Mouse (Mus musculus): ENCODE measurements around the gene Pcolce. TPM values are rescaled to one million over a fixed set of nuclear protein-coding genes. Genes with fewer than 3 reads are reported as not detected.
A peak's percentile ranks its signal among the peaks of the same experiment; 100 is the strongest.

Gene Pcolce
- polyA plus RNA-seq, 2 experiments: 11.6 to 12.2 TPM

- Histone ChIP-seq H3K9me3 (ENCODE audit: control insufficient read depth, low read length) (no peaks in the 10 kb centered on the region), H3K9ac (replicated peaks) (peak overlapping the region; percentile 33; the same call in 1 of the 2 replicates), H3K4me1 (replicated peaks; ENCODE audit: control insufficient read depth in 2 of 2, insufficient read depth in 2 of 2, low read length in 1 of 2) (peaks cover 17 to 30% of the 10 kb centered on the region in 2 experiments), H3K4me2 (ENCODE audit: low read depth) (peak overlapping the region; percentile 97), H3K36me3 (replicated peaks; ENCODE audit: control insufficient read depth, insufficient read depth, low read depth) (no peaks in the 10 kb centered on the region; the same call in 1 of the 2 replicates), H3K27ac (peak overlapping the region; percentile 34), H3K27me3 (ENCODE audit: control insufficient read depth, insufficient read depth, low read length) (no peaks in the 10 kb centered on the region), H3K4me3 (ENCODE audit: insufficient read depth in 1 of 2, low read depth in 2 of 2, low read length in 2 of 2) (peak overlapping the region; percentile 31 to 91; a peak in 3 of 4 replicates)
- ATAC-seq (ENCODE audit: insufficient read depth) (no peak), DNase-seq (ENCODE audit: low read depth in 3 of 3, low spot score in 3 of 3) (no peak)
- WGBS (ENCODE audit: insufficient replicate concordance): 18% methylated on average over 3 of the region's 3 CpGs
- TF ChIP-seq EP300 (IDR thresholded peaks at IDR 0.05; ENCODE audit: low read depth) (no peak), CTCF (IDR thresholded peaks at IDR 0.05; ENCODE audit: low read depth) (no peak)
These were observed 17.0 kb upstream of the Pcolce start for GRCm38 (mm10) chr5:137630602-137631001.

GRCm38 (mm10) chr5:137629906-137630545, 16.4 kb upstream of the Pcolce start:
- DNase-seq (ENCODE audit: low read depth in 3 of 3, low spot score in 3 of 3) (no peak), ATAC-seq (ENCODE audit: insufficient read depth) (no peak)
- Histone ChIP-seq H3K9me3 (ENCODE audit: control insufficient read depth, low read length) (no peaks in the 10 kb centered on the region), H3K9ac (replicated peaks) (peak overlapping the region; percentile 81), H3K27me3 (ENCODE audit: control insufficient read depth, insufficient read depth, low read length) (no peaks in the 10 kb centered on the region), H3K27ac (peak overlapping the region; percentile 78), H3K36me3 (replicated peaks; ENCODE audit: control insufficient read depth, insufficient read depth, low read depth) (no peaks in the 10 kb centered on the region; the same call in 1 of the 2 replicates), H3K4me2 (ENCODE audit: low read depth) (peak overlapping the region; percentile 97), H3K4me3 (ENCODE audit: insufficient read depth in 1 of 2, low read depth in 2 of 2, low read length in 2 of 2) (peak overlapping the region; percentile 82 to 91), H3K4me1 (replicated peaks; ENCODE audit: control insufficient read depth in 2 of 2, insufficient read depth in 2 of 2, low read length in 1 of 2) (peaks cover 17 to 30% of the 10 kb centered on the region in 2 experiments)
- TF ChIP-seq CTCF (IDR thresholded peaks at IDR 0.05; ENCODE audit: low read depth) (no peak), EP300 (IDR thresholded peaks at IDR 0.05; ENCODE audit: low read depth) (no peak)
- 7% methylated on average over 6 of the region's 6 CpGs for WGBS (ENCODE audit: insufficient replicate concordance)

GRCm38 (mm10) chr5:137629306-137629721, 15.7 kb upstream of the Pcolce start:
- Histone ChIP-seq H3K27ac (peak overlapping the region; percentile 78), H3K4me1 (replicated peaks; ENCODE audit: control insufficient read depth in 2 of 2, insufficient read depth in 2 of 2, low read length in 1 of 2) (peaks cover 17 to 30% of the 10 kb centered on the region in 2 experiments), H3K9me3 (ENCODE audit: control insufficient read depth, low read length) (no peaks in the 10 kb centered on the region), H3K9ac (replicated peaks) (peak overlapping the region; percentile 81), H3K36me3 (replicated peaks; ENCODE audit: control insufficient read depth, insufficient read depth, low read depth) (no peaks in the 10 kb centered on the region; the same call in 1 of the 2 replicates), H3K27me3 (ENCODE audit: control insufficient read depth, insufficient read depth, low read length) (no peaks in the 10 kb centered on the region), H3K4me2 (ENCODE audit: low read depth) (peak overlapping the region; percentile 97), H3K4me3 (ENCODE audit: insufficient read depth in 1 of 2, low read depth in 2 of 2, low read length in 2 of 2) (peak overlapping the region; percentile 82 to 91)
- TF ChIP-seq EP300 (IDR thresholded peaks at IDR 0.05; ENCODE audit: low read depth) (no peak), CTCF (IDR thresholded peaks at IDR 0.05; ENCODE audit: low read depth) (no peak)
- WGBS (ENCODE audit: insufficient replicate concordance): under 1% methylated on average over 23 of the region's 23 CpGs
- DNase-seq (ENCODE audit: low read depth in 3 of 3, low spot score in 3 of 3) (peak in 1 of 3 experiments; percentile 42), ATAC-seq (ENCODE audit: insufficient read depth) (peak; percentile 40)

- ATAC-seq (ENCODE audit: insufficient read depth) (peak; percentile 92), DNase-seq (ENCODE audit: low read depth in 3 of 3, low spot score in 3 of 3) (peak; percentile 99 to 100 (median 99))
- Histone ChIP-seq H3K4me1 (replicated peaks; ENCODE audit: control insufficient read depth in 2 of 2, insufficient read depth in 2 of 2, low read length in 1 of 2) (peaks cover 17 to 30% of the 10 kb centered on the region in 2 experiments), H3K27me3 (ENCODE audit: control insufficient read depth, insufficient read depth, low read length) (no peaks in the 10 kb centered on the region), H3K36me3 (replicated peaks; ENCODE audit: control insufficient read depth, insufficient read depth, low read depth) (no peaks in the 10 kb centered on the region), H3K4me2 (ENCODE audit: low read depth) (peak within 1 kb of the TSS; percentile 97), H3K9me3 (ENCODE audit: control insufficient read depth, low read length) (no peaks in the 10 kb centered on the region), H3K27ac (peak within 1 kb of the TSS; percentile 80), H3K9ac (replicated peaks) (peak within 1 kb of the TSS; percentile 81), H3K4me3 (ENCODE audit: insufficient read depth in 1 of 2, low read depth in 2 of 2, low read length in 2 of 2) (peak within 1 kb of the TSS; percentile 91 to 96)
- TF ChIP-seq CTCF (IDR thresholded peaks at IDR 0.05; ENCODE audit: low read depth) (0 out of 2 replicates have a peak, but pooled peaks have one; percentile 34), EP300 (IDR thresholded peaks at IDR 0.05; ENCODE audit: low read depth) (peak; percentile 52; the same call in 1 of the 2 replicates)
- 0% methylated on average over 46 of the region's 46 CpGs for WGBS (ENCODE audit: insufficient replicate concordance)
These were observed 15.1 kb upstream of the Pcolce start, which contains the start of the genes Fbxo24, Lrch4 and Gm20605 for GRCm38 (mm10) chr5:137628498-137629305. Fbxo24 (minus strand) TSS chr5:137629002. Lrch4 (plus strand) TSS chr5:137629121. Gm20605 (plus strand) TSS chr5:137629175.

Measured in liver, embryonic 14.5 days (tissue).